Mouse (Mus musculus) heart, embryonic 10.5 days (tissue): ENCODE measurements around the gene Etl4. TPM values are rescaled to one million over a fixed set of nuclear protein-coding genes. Genes with fewer than 3 reads are reported as not detected.
"Not testable (repeated sequence)": the region's sequence is repeated elsewhere in the genome, so short reads cannot be mapped to it uniquely, and the experiment has no call there.

Experiments
- DNase-seq: peaks from one replicate; pipeline ENCODE4 v3.0.0-alpha.2; 2017; ENCODE audit warnings: low spot score
- H3K27ac ChIP-seq: fragments of 300-500 bp; sonication (generic); 2 replicates; pipeline ENCODE4 v1.5.1; 2016; ENCODE audit warnings: mild to moderate bottlenecking
- H3K27me3 ChIP-seq: fragments of 300-500 bp; sonication (generic); 2 replicates; pipeline ENCODE4 v1.6.1; 2016; ENCODE audit warnings: mild to moderate bottlenecking; ENCODE audit not compliant: poor library complexity, insufficient read depth, severe bottlenecking
- H3K36me3 ChIP-seq: fragments of 300-500 bp; sonication (generic); 2 replicates; pipeline ENCODE4 v1.6.1; 2016; ENCODE audit warnings: mild to moderate bottlenecking, moderate library complexity
- H3K4me1 ChIP-seq: fragments of 300-500 bp; sonication (generic); 2 replicates; pipeline ENCODE4 v1.6.1; 2016; ENCODE audit warnings: mild to moderate bottlenecking
- H3K4me3 ChIP-seq: fragments of 300-500 bp; sonication (generic); 2 replicates; pipeline ENCODE4 v1.5.1; 2016; ENCODE audit warnings: mild to moderate bottlenecking, moderate library complexity
- H3K9me3 ChIP-seq: fragments of 300-500 bp; sonication (generic); 2 replicates; pipeline ENCODE4 v1.6.1; 2016; ENCODE audit warnings: mild to moderate bottlenecking, moderate library complexity
- WGBS: fragments of 180-500 bp; shearing (Covaris S2); methylation state at CpG from one replicate; pipeline ENCODE4 v1.1.7; 2016; 5-methylcytosine and 5-hydroxymethylcytosine counted together
- polyA plus RNA-seq: library from polyadenylated mRNA; unstranded; fragments of >200 nt; fragmentation: Nextera tagmentation; extraction: Ambion mirVana; gene quantifications from 2 replicates; pipeline ENCODE4 v1.2.1, GENCODE M21; 2016

Etl4 gene
- polyA plus RNA-seq, 1 experiment from 2014 or later = 18.7 TPM

- Histone ChIP-seq H3K27ac (no peak overlapping the region), H3K9me3 (no peaks in the 10 kb centered on the region), H3K27me3 (no peaks in the 10 kb centered on the region), H3K36me3 (no peaks in the 10 kb centered on the region), H3K4me1 (no peaks in the 10 kb centered on the region), H3K4me3 (no peak overlapping the region)
- WGBS = 61% methylated on average over 13 of the region's 13 CpGs
- DNase-seq = no peak
Measured at GRCm38 (mm10) chr2:20671546-20672255, 762.1 kb downstream of the Etl4 start.

- Histone ChIP-seq H3K27ac (no peak overlapping the region), H3K36me3 (no peaks in the 10 kb centered on the region), H3K27me3 (no peaks in the 10 kb centered on the region), H3K9me3 (no peaks in the 10 kb centered on the region), H3K4me1 (no peaks in the 10 kb centered on the region), H3K4me3 (no peak overlapping the region)
- 92% methylated on average over 7 of the region's 7 CpGs for WGBS
- DNase-seq = no peak
Measured at GRCm38 (mm10) chr2:20672281-20672680, 762.7 kb downstream of the Etl4 start.

GRCm38 (mm10) chr2:20672803-20673603 lies 763.4 kb downstream of the Etl4 start:
- no peak for DNase-seq
- Histone ChIP-seq H3K9me3 (no peaks in the 10 kb centered on the region), H3K4me3 (no peak overlapping the region), H3K27me3 (no peaks in the 10 kb centered on the region), H3K27ac (no peak overlapping the region), H3K4me1 (no peaks in the 10 kb centered on the region), H3K36me3 (no peaks in the 10 kb centered on the region)
- 65% methylated on average over 9 of the region's 9 CpGs for WGBS

GRCm38 (mm10) chr2:20676379-20676778 lies 766.8 kb downstream of the Etl4 start:
- Histone ChIP-seq H3K27ac (no peak overlapping the region), H3K4me1 (no peaks in the 10 kb centered on the region), H3K27me3 (no peaks in the 10 kb centered on the region), H3K36me3 (no peaks in the 10 kb centered on the region), H3K4me3 (no peak overlapping the region), H3K9me3 (no peaks in the 10 kb centered on the region)
- 92% methylated on average over 3 of the region's 3 CpGs for WGBS
- no peak for DNase-seq

GRCm38 (mm10) chr2:20678793-20679192 lies 769.2 kb downstream of the Etl4 start:
- no peak overlapping the region for H3K27ac ChIP-seq
- H3K4me1 ChIP-seq = 0 out of 2 replicates have a peak, but pooled peaks cover 4% of the 10 kb centered on the region
- no peak overlapping the region for H3K4me3 ChIP-seq
- H3K36me3 ChIP-seq = no peaks in the 10 kb centered on the region
- no peaks in the 10 kb centered on the region for H3K27me3 ChIP-seq
- H3K9me3 ChIP-seq = no peaks in the 10 kb centered on the region
- WGBS = 56% methylated on average over 7 of the region's 7 CpGs
- no peak for DNase-seq

- DNase-seq = not testable (repeated sequence)
- WGBS = 88% methylated on average over 6 of the region's 6 CpGs
Measured at GRCm38 (mm10) chr2:20682203-20682602, 772.6 kb downstream of the Etl4 start.

GRCm38 (mm10) chr2:20689389-20689788 lies 779.8 kb downstream of the Etl4 start:
- Histone ChIP-seq H3K9me3 (no peaks in the 10 kb centered on the region), H3K36me3 (no peaks in the 10 kb centered on the region), H3K4me3 (no peak overlapping the region), H3K27ac (no peak overlapping the region), H3K4me1 (peaks cover 25% of the 10 kb centered on the region), H3K27me3 (no peaks in the 10 kb centered on the region)
- DNase-seq = peak; percentile 74
- WGBS = 16% methylated on average over 3 of the region's 3 CpGs

More at GRCm38 (mm10) chr2:20682203-20682602, 772.6 kb downstream of the Etl4 start:
- not testable (repeated sequence) for H3K27ac ChIP-seq, H3K36me3 ChIP-seq, H3K9me3 ChIP-seq, H3K4me3 ChIP-seq, H3K4me1 ChIP-seq, H3K27me3 ChIP-seq

- Histone ChIP-seq H3K36me3 (no peaks in the 10 kb centered on the region), H3K27me3 (no peaks in the 10 kb centered on the region), H3K27ac (no peak overlapping the region), H3K4me1 (peaks cover 25% of the 10 kb centered on the region), H3K9me3 (no peaks in the 10 kb centered on the region), H3K4me3 (no peak overlapping the region)
- WGBS = 62% methylated on average over 3 of the region's 3 CpGs
- no peak for DNase-seq
Measured at GRCm38 (mm10) chr2:20692898-20693297, 783.3 kb downstream of the Etl4 start.

- no peak for DNase-seq
- H3K9me3 ChIP-seq = no peaks in the 10 kb centered on the region
- WGBS = 73% methylated on average over 1 of the region's 1 CpGs
- no peak overlapping the region for H3K4me3 ChIP-seq
- H3K27ac ChIP-seq = no peak overlapping the region
- no peaks in the 10 kb centered on the region for H3K27me3 ChIP-seq
- peaks cover 25% of the 10 kb centered on the region for H3K4me1 ChIP-seq
- no peaks in the 10 kb centered on the region for H3K36me3 ChIP-seq
Measured at GRCm38 (mm10) chr2:20693772-20694171, 784.2 kb downstream of the Etl4 start.

- DNase-seq = no peak
- no peaks in the 10 kb centered on the region for H3K9me3 ChIP-seq
- no peaks in the 10 kb centered on the region for H3K27me3 ChIP-seq
- 87% methylated on average over 1 of the region's 1 CpGs for WGBS
- peaks cover 10% of the 10 kb centered on the region; the same call in 1 of the 2 replicates for H3K4me1 ChIP-seq
- H3K4me3 ChIP-seq = no peak overlapping the region
- no peaks in the 10 kb centered on the region for H3K36me3 ChIP-seq
- H3K27ac ChIP-seq = no peak overlapping the region
Measured at GRCm38 (mm10) chr2:20697719-20698118, 788.1 kb downstream of the Etl4 start.

GRCm38 (mm10) chr2:20705110-20705509 lies 795.5 kb downstream of the Etl4 start:
- Histone ChIP-seq H3K4me1 (no peaks in the 10 kb centered on the region), H3K27ac (no peak overlapping the region), H3K9me3 (no peaks in the 10 kb centered on the region), H3K27me3 (no peaks in the 10 kb centered on the region), H3K4me3 (no peak overlapping the region), H3K36me3 (0 out of 2 replicates have a peak, but pooled peaks cover 2% of the 10 kb centered on the region)
- DNase-seq = no peak
- 83% methylated on average over 4 of the region's 4 CpGs for WGBS

- no peak for DNase-seq
- no peak overlapping the region for H3K4me3 ChIP-seq
- no peaks in the 10 kb centered on the region for H3K9me3 ChIP-seq
- no peaks in the 10 kb centered on the region for H3K27me3 ChIP-seq
- H3K4me1 ChIP-seq = no peaks in the 10 kb centered on the region
- no peak overlapping the region for H3K27ac ChIP-seq
- WGBS = 87% methylated on average over 7 of the region's 7 CpGs
- 0 out of 2 replicates have a peak, but pooled peaks cover 2% of the 10 kb centered on the region for H3K36me3 ChIP-seq
Measured at GRCm38 (mm10) chr2:20710589-20710988, 801.0 kb downstream of the Etl4 start.

GRCm38 (mm10) chr2:20711024-20711423 lies 801.4 kb downstream of the Etl4 start:
- no peaks in the 10 kb centered on the region for H3K4me1 ChIP-seq
- 32% methylated on average over 2 of the region's 2 CpGs for WGBS
- no peak for DNase-seq

More at GRCm38 (mm10) chr2:20711024-20711423, 801.4 kb downstream of the Etl4 start:
- H3K27ac ChIP-seq = no peak overlapping the region
- 0 out of 2 replicates have a peak, but pooled peaks cover 2% of the 10 kb centered on the region for H3K36me3 ChIP-seq
- H3K9me3 ChIP-seq = no peaks in the 10 kb centered on the region
- H3K27me3 ChIP-seq = no peaks in the 10 kb centered on the region
- H3K4me3 ChIP-seq = no peak overlapping the region
